Mouse (Mus musculus) lung, embryonic 14.5 days (tissue): ENCODE measurements at regions not wholly inside any gene's neighbourhood (a gene's known extent, or its start where the extent isn't known, plus 50 kb on each side); places are given as distances from the start of the nearest gene placed in this dataset.

Source experiments
- ATAC-seq: fragments of 200-750 bp; cut with Nextera tagmentation; 2 replicates; pipeline ENCODE4 v1.8.0; 2017; ENCODE audit warnings: mild to moderate bottlenecking, moderate TSS enrichment, moderate library complexity; ENCODE audit not compliant: insufficient read depth
- DNase-seq: peaks from one replicate; pipeline ENCODE4 v3.0.0-alpha.2; 2015
- H3K27ac ChIP-seq: fragments of 300-500 bp; sonication (generic); 2 replicates; pipeline ENCODE4 v1.5.1; 2014; ENCODE audit warnings: low read depth, mild to moderate bottlenecking, moderate library complexity
- H3K27me3 ChIP-seq: fragments of 300-500 bp; sonication (generic); 2 replicates; pipeline ENCODE4 v1.6.1; 2014; ENCODE audit warnings: low read length, control low read depth; ENCODE audit not compliant: insufficient read depth
- H3K36me3 ChIP-seq: fragments of 300-500 bp; sonication (generic); 2 replicates; pipeline ENCODE4 v1.6.1; 2014; ENCODE audit warnings: control low read depth; ENCODE audit not compliant: insufficient read depth
- H3K4me1 ChIP-seq: fragments of 300-500 bp; sonication (generic); 2 replicates; pipeline ENCODE4 v1.6.1; 2014; ENCODE audit warnings: antibody characterized with exemption, control low read depth; ENCODE audit not compliant: insufficient read depth
- H3K4me2 ChIP-seq: fragments of 300-500 bp; sonication (generic); 2 replicates; pipeline ENCODE4 v1.6.1; 2014; ENCODE audit warnings: mild to moderate bottlenecking
- H3K4me3 ChIP-seq: fragments of 300-500 bp; sonication (generic); 2 replicates; pipeline ENCODE4 v1.5.1; 2014; ENCODE audit warnings: low read depth, low read length
- H3K9ac ChIP-seq: fragments of 300-500 bp; sonication (generic); 2 replicates; pipeline ENCODE4 v1.6.1; 2014
- H3K9me3 ChIP-seq: fragments of 300-500 bp; sonication (generic); 2 replicates; pipeline ENCODE4 v1.6.1; 2016; ENCODE audit warnings: low read depth, low read length, control low read depth
- CTCF ChIP-seq: IDR thresholded peaks from 2 replicates; pipeline ENCODE4 v1.5.1; 2016; ENCODE audit warnings: antibody characterized with exemption, low read depth
- WGBS: fragments of 180-500 bp; shearing (Covaris S2); extraction: QIAGEN DNeasy Blood & Tissue Kit; methylation state at CpG from one replicate; pipeline ENCODE4 v1.1.7; 2014; 5-methylcytosine and 5-hydroxymethylcytosine counted together

GRCm38 (mm10) chr3:149509178-149509577 lies 518.8 kb upstream of the Adgrl2 start:
- no peak for DNase-seq
- no peak overlapping the region for H3K9ac ChIP-seq
- H3K4me3 ChIP-seq: no peak overlapping the region
- no peaks in the 10 kb centered on the region for H3K9me3 ChIP-seq
- no peaks in the 10 kb centered on the region for H3K4me1 ChIP-seq
- H3K36me3 ChIP-seq: no peaks in the 10 kb centered on the region
- no peak for ATAC-seq
- 84% methylated on average over 6 of the region's 6 CpGs for WGBS
- no peak for TF ChIP-seq CTCF
- no peak overlapping the region for H3K27ac ChIP-seq
- no peak overlapping the region for H3K4me2 ChIP-seq
- no peaks in the 10 kb centered on the region for H3K27me3 ChIP-seq

GRCm38 (mm10) chr3:149508671-149509070 lies 518.3 kb upstream of the Adgrl2 start:
- Histone ChIP-seq H3K4me2 (no peak overlapping the region), H3K9me3 (no peaks in the 10 kb centered on the region), H3K4me1 (no peaks in the 10 kb centered on the region), H3K9ac (no peak overlapping the region), H3K27ac (no peak overlapping the region), H3K27me3 (no peaks in the 10 kb centered on the region), H3K4me3 (no peak overlapping the region), H3K36me3 (no peaks in the 10 kb centered on the region)
- 76% methylated on average over 10 of the region's 10 CpGs for WGBS
- no peak for ATAC-seq
- no peak for DNase-seq
- no peak for TF ChIP-seq CTCF

- H3K36me3 ChIP-seq: no peaks in the 10 kb centered on the region
- H3K4me3 ChIP-seq: no peak overlapping the region
- no peak for TF ChIP-seq CTCF
- ATAC-seq (no peak), DNase-seq (no peak)
- H3K9ac ChIP-seq: no peak overlapping the region
- no peak overlapping the region for H3K4me2 ChIP-seq
- no peaks in the 10 kb centered on the region for H3K27me3 ChIP-seq
- WGBS: 45% methylated on average over 9 of the region's 9 CpGs
- no peaks in the 10 kb centered on the region for H3K9me3 ChIP-seq
- H3K27ac ChIP-seq: no peak overlapping the region
- no peaks in the 10 kb centered on the region for H3K4me1 ChIP-seq
These were observed 515.3 kb upstream of the Adgrl2 start for GRCm38 (mm10) chr3:149505692-149506091.

- Histone ChIP-seq H3K4me2 (no peak overlapping the region), H3K9ac (no peak overlapping the region), H3K9me3 (no peaks in the 10 kb centered on the region), H3K27me3 (no peaks in the 10 kb centered on the region), H3K4me1 (no peaks in the 10 kb centered on the region), H3K27ac (no peak overlapping the region), H3K4me3 (no peak overlapping the region), H3K36me3 (no peaks in the 10 kb centered on the region)
- DNase-seq (no peak), ATAC-seq (no peak)
- 86% methylated on average over 2 of the region's 2 CpGs for WGBS
- no peak for TF ChIP-seq CTCF
These were observed 513.6 kb upstream of the Adgrl2 start for GRCm38 (mm10) chr3:149503992-149504391.

- Histone ChIP-seq H3K27me3 (no peaks in the 10 kb centered on the region), H3K27ac (no peak overlapping the region), H3K9me3 (no peaks in the 10 kb centered on the region), H3K4me1 (no peaks in the 10 kb centered on the region), H3K4me3 (no peak overlapping the region), H3K9ac (no peak overlapping the region), H3K4me2 (no peak overlapping the region), H3K36me3 (no peaks in the 10 kb centered on the region)
- ATAC-seq: no peak
- no peak for TF ChIP-seq CTCF
- WGBS: 78% methylated on average over 3 of the region's 3 CpGs
- DNase-seq: no peak
These were observed 509.8 kb upstream of the Adgrl2 start for GRCm38 (mm10) chr3:149500130-149500529.

GRCm38 (mm10) chr3:149498765-149499164 lies 508.4 kb upstream of the Adgrl2 start:
- no peak for TF ChIP-seq CTCF
- no peak overlapping the region for H3K4me3 ChIP-seq
- H3K4me2 ChIP-seq: no peak overlapping the region
- H3K9ac ChIP-seq: no peak overlapping the region
- H3K36me3 ChIP-seq: no peaks in the 10 kb centered on the region
- no peaks in the 10 kb centered on the region for H3K27me3 ChIP-seq
- ATAC-seq (no peak), DNase-seq (no peak)
- WGBS: 28% methylated on average over 1 of the region's 1 CpGs
- H3K4me1 ChIP-seq: no peaks in the 10 kb centered on the region
- H3K9me3 ChIP-seq: no peaks in the 10 kb centered on the region
- no peak overlapping the region for H3K27ac ChIP-seq

- DNase-seq (peak; percentile 61), ATAC-seq (peak; percentile 58; the same call in 1 of the 2 replicates)
- 0 out of 2 replicates have a peak overlapping the region, but pooled peaks have one; percentile 25 for H3K4me2 ChIP-seq
These were observed 506.6 kb upstream of the Adgrl2 start for GRCm38 (mm10) chr3:149496829-149497471.

More at GRCm38 (mm10) chr3:149496829-149497471, 506.6 kb upstream of the Adgrl2 start:
- Histone ChIP-seq H3K36me3 (no peaks in the 10 kb centered on the region), H3K9ac (no peak overlapping the region), H3K27ac (0 out of 2 replicates have a peak overlapping the region, but pooled peaks have one; percentile 9), H3K27me3 (no peaks in the 10 kb centered on the region), H3K4me3 (no peak overlapping the region), H3K9me3 (no peaks in the 10 kb centered on the region), H3K4me1 (no peaks in the 10 kb centered on the region)
- WGBS: 43% methylated on average over 10 of the region's 10 CpGs
- no peak for TF ChIP-seq CTCF
